Mouse (Mus musculus): ENCODE measurements around the gene Tomm5. TPM values are rescaled to one million over a fixed set of nuclear protein-coding genes. Genes with fewer than 3 reads are reported as not detected.
"Not testable (repeated sequence)": the region's sequence is repeated elsewhere in the genome, so short reads cannot be mapped to it uniquely, and the experiment has no call there.

The Tomm5 gene
- polyA plus RNA-seq, 1 experiment from 2014 or later, result 224 TPM

GRCm38 (mm10) chr4:45063836-45064235, 44.1 kb downstream of the Tomm5 start:
- H3K4me2 ChIP-seq; H3K4me3 ChIP-seq; H3K4me1 ChIP-seq; H3K27ac ChIP-seq; H3K9ac ChIP-seq; ATAC-seq (ENCODE audit: insufficient number of reproducible peaks, insufficient read depth, low FRiP score, low TSS enrichment, low read depth); H3K27me3 ChIP-seq; H3K9me3 ChIP-seq: not testable (repeated sequence)
- WGBS, result 78% methylated on average over 1 of the region's 1 CpGs
- peaks cover 35% of the 10 kb centered on the region for H3K36me3 ChIP-seq

DNA sequence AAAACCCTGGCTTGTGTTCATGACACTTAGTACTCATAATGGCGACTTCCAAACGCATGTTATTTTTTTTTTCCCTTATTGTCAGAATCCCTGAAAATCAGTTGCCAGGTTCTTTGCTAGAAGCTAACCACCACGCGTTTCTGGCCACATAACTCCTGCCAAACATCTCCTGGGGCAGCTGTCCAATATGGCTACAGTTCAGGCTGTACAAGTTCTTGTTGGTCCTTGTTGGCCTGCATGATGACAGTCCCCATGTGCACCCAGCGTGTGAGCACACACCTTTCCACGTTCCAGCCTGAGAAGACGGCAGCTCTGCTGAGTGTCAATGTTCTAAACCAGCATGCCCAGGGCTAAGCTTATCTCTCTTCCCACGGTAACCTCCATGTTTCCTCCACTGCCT, 52.5 kb downstream of the Tomm5 start:
- H3K9ac ChIP-seq, result no peak overlapping the region
- no peak overlapping the region for H3K4me2 ChIP-seq
- peaks cover 60% of the 10 kb centered on the region for H3K36me3 ChIP-seq
- H3K27ac ChIP-seq, result no peak overlapping the region
- H3K27me3 ChIP-seq, result no peaks in the 10 kb centered on the region
- no peak overlapping the region for H3K4me3 ChIP-seq
- H3K9me3 ChIP-seq, result no peaks in the 10 kb centered on the region
- 84% methylated on average over 8 of the region's 8 CpGs for WGBS
- H3K4me1 ChIP-seq, result no peaks in the 10 kb centered on the region
- ATAC-seq (ENCODE audit: insufficient number of reproducible peaks, insufficient read depth, low FRiP score, low TSS enrichment, low read depth), result no peak

Other genes with a start within 250 kb of the Tomm5 start
- gene Grhpr, start 126.7 kb downstream of the Tomm5 start, polyA plus RNA-seq (2015; fragmentation: Nextera tagmentation; extraction: Ambion mirVana), result 47.1 and 53.2 TPM in 2 replicates
- gene Zbtb5, start 95.7 kb downstream of the Tomm5 start, polyA plus RNA-seq (2015; fragmentation: Nextera tagmentation; extraction: Ambion mirVana), result 28.8 and 29.2 TPM in 2 replicates
- gene Polr1e, start 89.5 kb downstream of the Tomm5 start, polyA plus RNA-seq (2015; fragmentation: Nextera tagmentation; extraction: Ambion mirVana), result 38.8 and 48.9 TPM in 2 replicates
- 19.8 and 20.0 TPM in 2 replicates for gene Fbxo10, start 23.5 kb downstream of the Tomm5 start, polyA plus RNA-seq (2015; fragmentation: Nextera tagmentation; extraction: Ambion mirVana)
- gene Frmpd1, start 76.8 kb upstream of the Tomm5 start, polyA plus RNA-seq (2015; fragmentation: Nextera tagmentation; extraction: Ambion mirVana), result 2.0 and 2.6 TPM in 2 replicates
- gene Trmt10b, start 189.0 kb upstream of the Tomm5 start, polyA plus RNA-seq (2015; fragmentation: Nextera tagmentation; extraction: Ambion mirVana), result 17.8 and 19.9 TPM in 2 replicates
- gene Dcaf10, start 234.0 kb upstream of the Tomm5 start, polyA plus RNA-seq (2015; fragmentation: Nextera tagmentation; extraction: Ambion mirVana), result 12.4 and 12.5 TPM in 2 replicates
- 79.7 and 83.0 TPM in 2 replicates for gene Exosc3, start 234.6 kb upstream of the Tomm5 start, polyA plus RNA-seq (2015; fragmentation: Nextera tagmentation; extraction: Ambion mirVana)